Mouse (Mus musculus) stomach, embryonic 14.5 days (tissue): ENCODE data around the gene Clic3. TPM values are rescaled to one million over a fixed set of nuclear protein-coding genes. Genes with fewer than 3 reads are reported as not detected.

Source experiments
- ATAC-seq: fragments of 200-750 bp; cut with Nextera tagmentation; 2 replicates; pipeline ENCODE4 v1.8.0; 2017; ENCODE audit warnings: low read depth, moderate TSS enrichment; ENCODE audit not compliant: insufficient number of reproducible peaks, insufficient read depth, low FRiP score
- H3K27ac ChIP-seq: fragments of 300-500 bp; sonication (generic); 2 replicates; pipeline ENCODE4 v1.5.1; 2014; ENCODE audit warnings: mild to moderate bottlenecking, low read length, moderate library complexity, mixed read lengths
- H3K27me3 ChIP-seq: fragments of 300-500 bp; sonication (generic); 2 replicates; pipeline ENCODE4 v1.6.1; 2014; ENCODE audit warnings: low read length, control low read depth, mixed read lengths; ENCODE audit not compliant: control insufficient read depth, insufficient read depth
- H3K36me3 ChIP-seq: fragments of 300-500 bp; sonication (generic); 2 replicates; pipeline ENCODE4 v1.6.1; 2014; ENCODE audit warnings: mild to moderate bottlenecking, control low read depth, low read length, moderate library complexity, mixed read lengths; ENCODE audit not compliant: control insufficient read depth, insufficient read depth
- H3K4me1 ChIP-seq: fragments of 300-500 bp; sonication (generic); 2 replicates; pipeline ENCODE4 v1.6.1; 2014; ENCODE audit warnings: low read length, control low read depth, mixed read lengths; ENCODE audit not compliant: control insufficient read depth, insufficient read depth
- H3K4me2 ChIP-seq: fragments of 300-500 bp; sonication (generic); replicated peaks from 2 replicates; pipeline ENCODE4 v1.6.1; 2014; ENCODE audit warnings: low read depth, low read length, control low read depth
- H3K4me3 ChIP-seq: fragments of 300-500 bp; sonication (generic); 2 replicates; pipeline ENCODE4 v1.5.1; 2014; ENCODE audit warnings: low read depth, low read length, control low read depth
- H3K9ac ChIP-seq: fragments of 300-500 bp; sonication (generic); replicated peaks from 2 replicates; pipeline ENCODE4 v1.6.1; 2014; ENCODE audit warnings: low read depth, mild to moderate bottlenecking, control low read depth, low read length, moderate library complexity, mixed read lengths
- H3K9me3 ChIP-seq: fragments of 300-500 bp; sonication (generic); 2 replicates; pipeline ENCODE4 v1.6.1; 2016; ENCODE audit warnings: low read depth, low read length, control low read depth; ENCODE audit not compliant: control insufficient read depth
- whole genome bisulfite sequencing: fragments of 180-500 bp; shearing (Covaris S2); extraction: QIAGEN DNeasy Blood & Tissue Kit; methylation state at CpG from one replicate; pipeline ENCODE4 v1.1.7; 2014; 5-methylcytosine and 5-hydroxymethylcytosine counted together
- polyA plus RNA-seq: library from polyadenylated mRNA; unstranded; fragments of >200 nt; fragmentation: Nextera tagmentation; extraction: Ambion mirVana; gene quantifications from 2 replicates; pipeline ENCODE4 v1.2.1, GENCODE M21; 2014

The Clic3 gene
- polyA plus RNA-seq, 1 experiment from 2014 or later, result 7.2 TPM

DNA sequence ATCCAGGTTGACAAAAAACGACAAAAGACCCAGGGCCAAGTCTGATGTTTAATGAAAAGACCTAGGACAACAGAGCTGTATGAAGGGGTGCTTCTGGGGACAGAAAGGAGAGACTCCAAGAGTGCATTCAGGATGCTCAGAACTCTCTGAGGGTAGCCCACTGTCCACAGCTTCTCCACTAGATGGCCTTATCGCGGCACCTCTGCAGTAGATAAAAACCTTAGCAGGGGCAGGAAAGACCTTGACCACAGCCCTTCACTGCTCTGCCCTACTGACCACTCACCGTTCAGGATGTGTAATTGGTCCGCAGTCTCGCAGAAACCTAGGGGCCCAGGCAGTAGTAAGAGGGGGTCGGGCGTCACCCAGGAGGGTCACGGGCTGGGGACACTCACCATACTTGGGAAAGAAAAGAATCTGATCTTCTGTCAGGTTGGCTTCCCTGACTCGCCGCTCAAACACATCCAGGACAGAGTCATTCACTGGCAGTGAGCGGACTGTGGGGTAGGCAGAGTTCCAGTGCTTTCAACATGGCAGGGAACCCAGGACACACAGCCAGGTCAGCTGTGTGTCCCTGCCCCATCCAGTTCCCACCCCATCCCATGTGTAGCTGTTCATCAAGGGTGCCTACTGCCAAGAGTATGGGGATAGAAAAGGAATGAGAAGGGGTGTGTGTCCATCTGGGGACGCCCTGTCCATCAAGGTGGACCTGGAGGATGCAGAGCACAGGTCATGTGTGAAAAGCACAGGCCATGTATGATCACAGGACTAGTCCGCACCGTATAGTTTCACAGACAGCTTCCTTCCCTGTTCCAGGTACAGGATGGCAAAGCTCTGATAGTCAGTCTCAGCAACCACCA lies 42.2 kb downstream of the Clic3 start:
- Histone ChIP-seq H3K9ac (no peak overlapping the region), H3K36me3 (peaks cover 4% of the 10 kb centered on the region; the same call in 1 of the 2 replicates), H3K9me3 (no peaks in the 10 kb centered on the region), H3K27ac (no peak overlapping the region), H3K4me1 (peaks cover 8% of the 10 kb centered on the region), H3K4me2 (no peak overlapping the region), H3K27me3 (no peaks in the 10 kb centered on the region), H3K4me3 (no peak overlapping the region)
- WGBS, result 72% methylated on average over 15 of the region's 15 CpGs
- ATAC-seq, result no peak

DNA sequence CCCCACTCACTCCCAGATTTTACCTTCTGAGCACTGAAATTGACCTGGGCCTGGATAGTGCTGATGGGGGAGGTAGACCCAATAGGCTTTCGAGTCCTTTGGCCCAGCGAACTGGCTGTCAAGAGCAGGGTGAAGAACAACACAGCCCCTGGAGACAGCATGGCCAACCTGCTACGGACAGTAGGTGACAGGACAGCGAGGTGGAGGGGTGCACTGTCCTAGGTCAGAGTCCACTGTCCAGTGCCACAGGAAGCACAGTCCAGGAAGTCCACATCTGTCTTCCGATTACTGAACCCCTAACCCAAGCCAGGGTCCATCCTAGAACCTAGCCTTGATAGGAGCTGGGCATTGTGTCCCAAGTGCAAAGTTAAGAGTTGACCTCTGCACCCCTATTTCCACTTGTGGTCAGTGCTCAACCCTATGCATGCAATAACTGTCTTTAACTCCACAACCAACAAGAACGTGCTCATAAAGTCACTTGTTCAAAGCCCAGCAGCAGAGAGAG lies 43.5 kb downstream of the Clic3 start:
- no peaks in the 10 kb centered on the region for H3K9me3 ChIP-seq
- 64% methylated on average over 6 of the region's 6 CpGs for WGBS
- peaks cover 8% of the 10 kb centered on the region for H3K4me1 ChIP-seq
- peak overlapping the region; percentile 6; the same call in 1 of the 2 replicates for H3K27ac ChIP-seq
- peaks cover 11% of the 10 kb centered on the region for H3K36me3 ChIP-seq
- H3K9ac ChIP-seq, result no peak overlapping the region; the same call in 1 of the 2 replicates
- H3K4me2 ChIP-seq, result peak overlapping the region; percentile 44
- no peaks in the 10 kb centered on the region for H3K27me3 ChIP-seq
- no peak for ATAC-seq
- H3K4me3 ChIP-seq, result peak overlapping the region; percentile 84

GRCm38 (mm10) chr2:25500576-25501405 lies 44.2 kb downstream of the Clic3 start, which contains the start of gene Fbxw5:
Gene Fbxw5 (plus strand): TSS chr2:25500750.
- Histone ChIP-seq H3K4me3 (peak within 1 kb of the TSS; percentile 84), H3K27me3 (no peaks in the 10 kb centered on the region), H3K27ac (peak within 1 kb of the TSS; percentile 52; the same call in 1 of the 2 replicates), H3K9ac (peak within 1 kb of the TSS; percentile 80), H3K36me3 (peaks cover 15% of the 10 kb centered on the region), H3K9me3 (no peaks in the 10 kb centered on the region), H3K4me2 (peak within 1 kb of the TSS; percentile 98), H3K4me1 (peaks cover 8% of the 10 kb centered on the region)
- peak; percentile 88 for ATAC-seq
- WGBS, result under 1% methylated on average over 36 of the region's 44 CpGs

DNA sequence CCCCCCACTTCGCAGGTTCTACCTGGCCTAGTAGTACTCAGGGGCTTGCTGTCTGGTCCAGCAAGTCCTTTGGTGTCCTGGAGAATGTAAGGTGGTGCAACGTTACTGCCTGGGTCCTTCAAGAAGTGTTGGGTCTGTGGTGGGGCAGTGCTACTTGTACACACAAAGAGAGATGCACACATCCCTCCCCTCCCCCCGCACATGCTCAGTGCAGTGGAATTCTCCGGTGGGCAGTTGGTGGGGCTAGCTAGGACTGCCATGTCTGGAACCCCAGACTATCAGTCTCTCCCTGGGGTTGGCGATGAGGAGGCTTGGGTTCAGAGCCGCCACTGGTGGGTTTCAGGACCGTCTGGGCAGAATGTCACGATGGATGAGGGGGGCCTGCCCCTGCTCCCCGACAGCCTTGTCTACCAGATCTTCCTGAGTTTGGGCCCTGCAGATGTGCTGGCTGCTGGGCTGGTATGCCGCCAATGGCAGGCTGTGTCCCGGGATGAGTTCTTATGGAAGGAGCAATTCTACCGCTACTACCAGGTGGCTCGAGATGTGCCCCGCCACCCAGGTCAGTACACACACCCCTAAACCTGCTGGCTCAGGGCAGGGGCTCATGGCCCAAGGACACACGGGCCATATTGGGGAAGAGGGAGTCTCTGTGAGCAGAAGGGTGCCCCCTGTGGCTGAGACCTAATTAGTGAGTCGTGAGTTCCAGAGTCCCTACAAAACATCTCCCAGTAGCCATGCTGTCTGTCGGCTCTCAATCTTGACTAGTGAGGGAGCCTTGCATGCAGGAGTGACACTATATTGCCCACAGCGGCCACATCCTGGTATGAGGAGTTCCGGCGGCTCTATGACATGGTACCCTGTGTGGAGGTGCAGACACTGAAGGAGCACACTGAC lies 45.2 kb downstream of the Clic3 start, which contains the start of gene C8g:
Gene C8g, minus strand, starts transcription at position 127 of the 894 bp plus-strand sequence.
- Histone ChIP-seq H3K27ac (peak within 1 kb of the TSS; percentile 52; the same call in 1 of the 2 replicates), H3K27me3 (no peaks in the 10 kb centered on the region), H3K4me1 (peaks cover 8% of the 10 kb centered on the region), H3K9ac (peak within 1 kb of the TSS; percentile 80), H3K4me3 (peak within 1 kb of the TSS; percentile 84), H3K4me2 (peak within 1 kb of the TSS; percentile 98), H3K36me3 (peaks cover 15% of the 10 kb centered on the region), H3K9me3 (no peaks in the 10 kb centered on the region)
- 74% methylated on average over 20 of the region's 20 CpGs for WGBS
- no peak for ATAC-seq

- Histone ChIP-seq H3K4me1 (peaks cover 8% of the 10 kb centered on the region), H3K4me3 (no peak overlapping the region), H3K9me3 (no peaks in the 10 kb centered on the region), H3K4me2 (no peak overlapping the region), H3K27me3 (no peaks in the 10 kb centered on the region), H3K27ac (no peak overlapping the region), H3K9ac (no peak overlapping the region), H3K36me3 (peaks cover 15% of the 10 kb centered on the region)
- no peak for ATAC-seq
- 83% methylated on average over 3 of the region's 3 CpGs for WGBS
Measured at GRCm38 (mm10) chr2:25502726-25503125, 46.1 kb downstream of the Clic3 start.

- H3K27me3 ChIP-seq, result no peaks in the 10 kb centered on the region
- H3K36me3 ChIP-seq, result peaks cover 15% of the 10 kb centered on the region
- H3K4me2 ChIP-seq, result no peak overlapping the region
- no peak overlapping the region for H3K4me3 ChIP-seq
- H3K4me1 ChIP-seq, result peaks cover 8% of the 10 kb centered on the region
- no peak overlapping the region for H3K27ac ChIP-seq
- H3K9me3 ChIP-seq, result no peaks in the 10 kb centered on the region
- H3K9ac ChIP-seq, result no peak overlapping the region
- 92% methylated on average over 19 of the region's 19 CpGs for WGBS
- no peak for ATAC-seq
Measured at GRCm38 (mm10) chr2:25504538-25504937, 47.9 kb downstream of the Clic3 start.

DNA sequence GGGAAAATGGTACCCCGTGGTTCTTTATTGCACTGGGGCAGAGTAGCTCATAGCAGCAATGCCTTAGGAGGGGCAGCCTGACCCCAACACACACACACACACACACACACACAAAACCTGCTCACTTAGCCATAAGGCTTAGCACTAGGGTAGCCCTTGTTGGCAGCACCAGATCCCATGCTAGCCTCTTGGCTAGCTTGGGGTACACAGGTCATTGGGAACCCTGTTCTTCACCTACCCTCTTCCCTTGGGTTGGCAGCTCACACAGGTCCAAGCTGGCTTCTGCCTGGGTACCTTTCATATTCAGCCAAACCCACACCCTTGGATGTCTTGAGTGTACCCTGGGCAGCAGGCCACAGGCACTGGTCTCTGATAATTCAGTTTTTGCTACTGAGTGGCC lies 48.4 kb downstream of the Clic3 start:
- Histone ChIP-seq H3K9me3 (no peaks in the 10 kb centered on the region), H3K4me1 (peaks cover 8% of the 10 kb centered on the region), H3K4me2 (no peak overlapping the region), H3K27ac (no peak overlapping the region), H3K9ac (no peak overlapping the region), H3K4me3 (no peak overlapping the region), H3K27me3 (no peaks in the 10 kb centered on the region), H3K36me3 (peaks cover 15% of the 10 kb centered on the region)
- ATAC-seq, result no peak
- WGBS, result 100% methylated on average over 1 of the region's 1 CpGs
